Mouse (Mus musculus): ENCODE results near the gene Nwd2. TPM values are rescaled to one million over a fixed set of nuclear protein-coding genes. Genes with fewer than 3 reads are reported as not detected.

Nwd2 gene
- polyA plus RNA-seq (2012; rRNA removed): 0.01 and 0.03 TPM in 2 replicates

GRCm38 (mm10) chr5:63649070-63649532 is at the start of gene Nwd2:
Nwd2 (plus strand) TSS chr5:63649102.
- no peak for DNase-seq (ENCODE audit: low spot score)

- no peak for DNase-seq (ENCODE audit: low spot score)
Measured at GRCm38 (mm10) chr5:63607447-63607846, 41.5 kb upstream of the Nwd2 start.

GRCm38 (mm10) chr5:63616792-63617668 is 31.9 kb upstream of the Nwd2 start:
- no peak for DNase-seq (ENCODE audit: low spot score)

- no peak for DNase-seq (ENCODE audit: low spot score)
Measured at GRCm38 (mm10) chr5:63624123-63624522, 24.8 kb upstream of the Nwd2 start.

- DNase-seq (ENCODE audit: low spot score): no peak
Measured at GRCm38 (mm10) chr5:63627832-63628530, 20.9 kb upstream of the Nwd2 start.

GRCm38 (mm10) chr5:63628531-63628871 is 20.4 kb upstream of the Nwd2 start:
- DNase-seq (ENCODE audit: low spot score): no peak

- no peak for DNase-seq (ENCODE audit: low spot score)
Measured at GRCm38 (mm10) chr5:63634636-63635035, 14.3 kb upstream of the Nwd2 start.

GRCm38 (mm10) chr5:63648187-63648586 is 715 bp upstream of the Nwd2 start:
- DNase-seq (ENCODE audit: low spot score): no peak

- DNase-seq (ENCODE audit: low spot score): no peak
Measured at GRCm38 (mm10) chr5:63649533-63650464, 897 bp downstream of the Nwd2 start.

- no peak for DNase-seq (ENCODE audit: low spot score)
Measured at GRCm38 (mm10) chr5:63651813-63652212, 2.9 kb downstream of the Nwd2 start.

- DNase-seq (ENCODE audit: low spot score): no peak
Measured at GRCm38 (mm10) chr5:63652705-63653104, 3.8 kb downstream of the Nwd2 start.

GRCm38 (mm10) chr5:63666884-63667283 is 18.0 kb downstream of the Nwd2 start:
- no peak for DNase-seq (ENCODE audit: low spot score)

- no peak for DNase-seq (ENCODE audit: low spot score)
Measured at GRCm38 (mm10) chr5:63675934-63676333, 27.0 kb downstream of the Nwd2 start.

- DNase-seq (ENCODE audit: low spot score): no peak
Measured at GRCm38 (mm10) chr5:63689084-63689483, 40.2 kb downstream of the Nwd2 start.

GRCm38 (mm10) chr5:63696784-63697183 is 47.9 kb downstream of the Nwd2 start:
- no peak for DNase-seq (ENCODE audit: low spot score)

- no peak for DNase-seq (ENCODE audit: low spot score)
Measured at GRCm38 (mm10) chr5:63697196-63697595, 48.3 kb downstream of the Nwd2 start.

- DNase-seq (ENCODE audit: low spot score): no peak
Measured at GRCm38 (mm10) chr5:63728955-63729354, 80.1 kb downstream of the Nwd2 start.

GRCm38 (mm10) chr5:63735521-63735920 is 86.6 kb downstream of the Nwd2 start:
- DNase-seq (ENCODE audit: low spot score): no peak

- no peak for DNase-seq (ENCODE audit: low spot score)
Measured at GRCm38 (mm10) chr5:63743426-63743825, 94.5 kb downstream of the Nwd2 start.

GRCm38 (mm10) chr5:63748299-63748698 is 99.4 kb downstream of the Nwd2 start:
- no peak for DNase-seq (ENCODE audit: low spot score)

GRCm38 (mm10) chr5:63748759-63749158 is 99.9 kb downstream of the Nwd2 start:
- no peak for DNase-seq (ENCODE audit: low spot score)
